Mouse (Mus musculus) ZHBTc4 (cell line): ENCODE data around the gene Gm4450.
"Not testable (repeated sequence)": the region's sequence is repeated elsewhere in the genome, so short reads cannot be mapped to it uniquely, and the experiment has no call there.

Experiments
- DNase-seq: peaks from one replicate; pipeline ENCODE4 v3.0.0-alpha.2; 2011; ENCODE audit warnings: low read depth, low spot score

The Gm4450 gene

DNA sequence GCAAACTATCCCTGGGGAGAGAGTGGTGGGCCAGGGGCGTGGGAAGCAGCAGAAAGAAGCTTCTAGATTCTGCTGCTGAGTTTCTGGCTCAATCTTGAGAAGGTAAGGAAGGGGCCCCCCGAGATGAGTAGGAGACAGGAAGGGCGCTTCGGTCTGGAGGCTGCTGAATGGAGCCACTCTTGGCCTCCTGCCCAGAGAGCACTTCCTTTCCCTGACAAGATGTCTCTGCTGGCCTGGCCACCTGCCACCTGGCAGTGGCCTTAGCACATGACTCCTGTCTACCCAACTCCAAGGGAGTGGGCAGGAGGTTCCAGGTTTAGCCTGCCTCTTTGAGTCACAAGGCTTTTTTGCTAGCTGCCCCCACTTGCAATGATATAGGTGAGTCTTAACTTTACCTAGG, 39.6 kb downstream of the Gm4450 start:
- DNase-seq, result no peak

DNA sequence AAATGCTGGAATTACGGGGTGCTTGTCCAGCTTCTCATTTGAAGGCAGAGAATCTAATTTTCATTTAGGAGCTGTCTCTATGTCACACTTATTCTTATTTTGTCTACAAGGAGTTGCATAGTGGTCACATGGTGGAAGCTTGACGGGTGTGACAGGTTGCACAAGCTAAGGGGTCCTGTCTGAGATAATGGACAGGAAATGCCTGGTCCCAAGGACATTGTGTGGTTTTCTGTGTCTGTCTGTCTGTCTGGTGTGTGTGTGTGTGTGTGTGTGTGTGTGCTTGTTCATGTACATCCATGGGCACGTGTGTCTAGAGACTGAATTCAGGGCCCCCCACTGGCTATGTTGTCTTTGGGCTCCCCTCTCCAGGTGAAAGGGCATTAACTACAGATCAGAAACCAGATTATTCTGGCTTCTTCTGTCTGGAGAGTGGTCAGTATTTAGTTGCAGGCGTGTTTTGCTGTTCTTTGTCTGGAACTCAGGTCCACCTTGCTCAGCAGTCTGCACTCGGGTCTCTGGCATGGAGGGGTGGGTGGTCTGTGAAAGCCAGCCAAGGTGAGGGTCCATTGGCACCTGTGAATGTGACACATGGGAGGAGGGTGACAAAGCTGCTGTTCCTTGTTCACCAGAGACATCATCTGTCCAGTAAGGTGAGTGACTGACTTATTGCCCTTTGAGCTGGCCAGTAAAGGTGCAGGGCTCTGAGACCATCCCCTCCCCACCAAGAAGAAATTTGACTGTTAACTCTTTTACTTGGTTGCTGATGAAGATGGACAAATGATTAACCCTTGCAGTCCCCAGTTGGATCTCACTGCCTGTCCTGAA, 40.3 kb downstream of the Gm4450 start:
- DNase-seq, result no peak

DNA sequence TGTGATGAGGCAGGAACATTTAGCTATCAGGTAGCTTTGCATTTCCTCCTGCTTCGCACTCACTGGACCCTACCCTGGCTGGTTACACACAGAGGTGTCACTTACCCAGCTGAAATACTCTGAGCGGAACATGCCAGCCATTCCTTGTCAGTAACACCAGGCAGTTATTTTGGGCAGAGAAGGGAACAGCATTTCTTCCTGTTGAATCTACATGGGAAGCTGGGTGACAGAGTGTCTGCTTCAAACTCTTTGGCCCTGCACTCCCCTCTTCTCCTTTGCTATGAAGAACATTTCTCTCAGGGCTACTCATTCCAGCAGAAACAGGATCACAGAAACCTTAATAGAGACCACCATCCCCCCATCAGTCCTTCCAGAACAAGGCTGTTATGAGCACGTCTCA, 42.6 kb downstream of the Gm4450 start:
- DNase-seq, result no peak

DNA sequence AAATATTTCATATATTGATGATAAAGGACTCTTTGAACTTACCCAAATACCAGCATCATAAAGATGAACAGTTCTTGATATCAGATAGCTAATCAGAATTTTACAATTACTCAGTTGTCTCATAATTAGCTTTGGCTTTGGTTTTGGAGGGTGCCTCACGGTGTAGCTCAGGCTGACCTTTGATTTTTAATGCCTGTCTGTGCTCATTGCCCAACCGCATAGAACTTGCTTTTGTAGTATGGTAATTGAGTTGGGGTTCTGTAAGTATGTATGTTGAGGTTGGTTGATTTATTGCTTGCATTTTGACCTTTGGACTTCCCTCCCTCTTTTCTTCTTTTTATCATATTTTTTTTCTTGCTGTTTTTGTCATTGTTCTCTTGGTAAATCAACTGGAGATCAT, 43.2 kb downstream of the Gm4450 start:
- DNase-seq, result no peak

DNA sequence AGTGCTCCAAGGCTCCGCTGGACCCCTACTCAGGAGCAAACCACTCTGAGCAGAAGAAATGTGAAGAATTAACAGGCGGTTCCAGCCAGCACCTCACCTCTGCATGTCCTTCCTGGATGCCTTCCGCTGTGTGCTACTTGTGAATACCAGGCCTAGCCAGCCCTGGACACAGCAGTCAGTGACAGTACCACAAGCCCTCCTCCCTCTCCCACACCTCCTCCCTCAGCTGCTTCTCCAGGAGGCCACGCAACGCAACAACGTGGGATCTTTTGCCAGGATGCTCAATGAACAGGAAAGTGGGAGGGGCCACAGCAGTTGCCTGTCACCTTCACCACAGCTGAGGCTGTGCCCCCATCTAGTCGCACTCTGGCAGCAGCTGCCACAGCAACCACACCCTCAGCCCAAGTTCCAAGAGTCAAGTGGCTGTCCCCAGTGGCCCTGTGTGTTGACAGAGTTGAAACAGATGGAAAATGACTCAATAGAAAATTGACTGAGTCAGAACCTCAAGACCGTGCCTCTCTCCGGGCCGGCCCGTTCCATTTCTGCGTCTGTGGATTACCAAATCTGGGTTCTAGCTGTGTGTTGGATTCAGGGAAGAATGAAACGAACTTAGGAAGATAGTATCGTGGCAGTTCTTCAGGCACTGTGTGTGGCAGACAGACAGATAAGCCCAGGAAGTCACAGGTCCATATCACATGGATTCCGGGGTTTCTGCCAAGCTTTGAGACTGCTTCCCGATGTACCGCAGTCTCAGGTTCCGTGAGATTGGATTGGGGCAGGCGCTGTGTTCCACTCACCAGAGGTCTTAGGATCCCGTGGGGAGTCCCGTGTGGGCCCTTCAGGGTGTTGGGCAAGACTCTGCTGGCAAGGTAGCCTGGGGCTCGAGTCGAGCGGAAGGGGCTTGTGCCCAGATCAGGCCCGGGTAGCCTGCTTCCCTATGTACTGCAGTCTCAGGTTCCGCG, 46.0 kb downstream of the Gm4450 start:
- DNase-seq, result not testable (repeated sequence)

DNA sequence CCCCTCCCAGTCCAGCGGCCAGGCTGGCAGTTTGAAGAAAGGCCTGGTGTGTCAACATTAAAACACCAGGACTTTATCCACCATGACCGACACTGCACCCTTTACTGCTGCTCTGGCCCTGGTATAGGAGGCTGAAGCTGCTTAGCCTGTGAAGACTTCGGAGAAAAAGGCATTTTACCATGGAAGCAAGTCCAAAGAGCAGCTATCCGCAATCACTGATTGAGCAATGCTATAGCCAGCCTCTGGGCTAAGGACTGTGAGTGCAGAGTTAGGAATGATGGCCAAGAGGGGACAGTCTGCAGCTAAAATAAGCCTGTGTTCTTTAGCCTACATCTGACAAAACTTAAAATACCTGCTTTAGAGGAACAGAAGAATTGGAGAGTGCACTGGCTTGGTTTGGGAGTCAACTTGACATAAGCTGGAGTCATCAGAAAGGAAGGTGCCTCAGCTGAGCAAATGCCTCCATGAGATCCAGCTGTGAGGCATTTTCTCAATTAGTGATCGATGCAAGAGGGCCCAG, 49.6 kb downstream of the Gm4450 start:
- not testable (repeated sequence) for DNase-seq

DNA sequence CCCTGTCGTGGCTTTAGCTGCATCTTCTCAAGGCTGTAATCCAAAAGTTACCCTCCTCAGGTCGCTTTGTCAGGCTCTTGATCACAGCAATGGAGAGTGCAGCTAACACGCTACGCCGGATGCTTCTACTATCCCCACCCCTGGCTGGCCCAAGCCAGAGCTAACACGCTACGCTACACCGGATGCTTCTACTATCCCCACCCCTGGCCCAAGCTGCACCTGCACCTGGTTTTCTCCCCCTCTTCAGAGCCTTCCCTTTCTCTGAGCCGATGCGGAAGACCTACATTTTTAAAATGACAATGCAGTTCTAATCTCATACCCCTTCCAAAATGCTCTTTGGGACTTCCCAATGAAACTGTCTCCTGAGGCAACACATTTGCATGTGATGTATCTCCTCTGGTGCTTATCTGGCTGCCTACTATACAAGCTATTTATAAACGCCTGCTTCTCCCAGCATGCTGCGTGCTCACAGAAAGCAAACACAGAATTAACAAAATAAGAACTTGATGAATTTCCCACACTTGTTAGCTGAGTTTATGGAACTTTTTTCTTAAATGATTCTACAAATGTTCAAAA, 50.3 kb downstream of the Gm4450 start:
- not testable (repeated sequence) for DNase-seq

DNA sequence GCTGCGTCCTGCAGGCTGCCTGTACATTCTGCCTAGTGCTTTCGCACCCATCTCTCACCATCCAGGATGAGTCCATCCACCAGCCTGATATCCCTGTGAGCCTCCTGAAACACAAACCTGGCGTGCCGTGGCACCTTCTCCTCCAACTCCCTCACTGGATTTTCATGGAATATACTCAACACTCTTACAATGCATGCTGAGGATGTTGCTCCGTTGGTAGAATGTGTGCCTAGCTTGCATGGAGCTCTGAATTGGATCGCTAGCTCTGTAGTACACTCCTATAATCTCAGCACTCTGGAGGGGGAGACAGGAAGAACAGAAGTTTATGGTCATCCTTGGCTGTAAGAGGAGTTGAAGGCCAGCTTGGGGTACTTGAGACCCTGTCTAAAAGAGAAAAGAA, 51.0 kb downstream of the Gm4450 start:
- DNase-seq, result not testable (repeated sequence)

DNA sequence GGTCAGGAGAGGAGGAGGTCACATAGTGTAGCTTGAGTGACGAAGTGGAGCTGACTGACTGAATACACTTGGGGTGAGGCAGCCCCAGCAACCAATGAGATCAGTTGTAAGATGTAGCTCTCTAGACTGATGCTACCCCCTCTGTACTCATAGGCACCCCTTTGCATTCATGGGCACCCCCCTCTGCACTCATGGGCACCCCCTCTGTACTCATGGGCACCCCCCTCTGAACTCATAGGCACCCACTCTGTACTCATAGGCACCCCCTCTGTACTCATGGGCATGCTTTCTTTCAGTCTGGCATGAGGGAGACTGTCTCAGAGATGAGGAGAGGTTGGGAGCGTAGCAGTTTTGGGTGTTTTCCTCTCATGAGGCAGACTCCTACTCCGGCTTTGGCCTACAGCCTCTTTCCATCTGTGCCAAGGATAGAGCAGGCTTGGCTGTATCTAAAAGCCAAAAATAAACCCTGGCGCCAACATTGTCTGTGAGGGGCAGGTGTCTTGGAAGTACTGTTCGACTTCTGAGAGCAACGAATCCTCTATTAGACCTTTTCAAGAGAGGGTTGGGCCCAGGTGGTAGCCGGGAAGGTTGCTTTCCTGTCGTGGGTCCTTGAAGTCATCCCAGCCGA, 52.5 kb downstream of the Gm4450 start:
- DNase-seq, result not testable (repeated sequence)
